Mouse (Mus musculus) megakaryocyte progenitor cell, adult 5-6 weeks (primary cell): ENCODE measurements around the gene Fcho1. TPM values are rescaled to one million over a fixed set of nuclear protein-coding genes. Genes with fewer than 3 reads are reported as not detected.
A peak's percentile ranks its signal among the peaks of the same experiment; 100 is the strongest.
"Not testable (repeated sequence)": the region's sequence is repeated elsewhere in the genome, so short reads cannot be mapped to it uniquely, and the experiment has no call there.

Experiments used
- ATAC-seq: replicated peaks from 2 replicates; pipeline ENCODE4 v1.8.0; 2016; ENCODE audit warnings: mild to moderate bottlenecking, moderate TSS enrichment, inconsistent platforms; ENCODE audit not compliant: poor library complexity
- total RNA-seq, 2 experiments: library from RNA; stranded (forward) in 1 of 2; stranded (reverse) in 1 of 2; fragments of 157-497, 149-512 nt in 1 of 2; fragments of 200-1000 nt in 1 of 2; gene quantifications; 2 replicates each; pipeline versions ENCODE4 v1.2.3 to v1.2.4; 2015 to 2017

Gene Fcho1
- total RNA-seq, 2 experiments from 2014 or later, result 49.8 to 91.1 TPM

- ATAC-seq, result peak; percentile 70
Measured at GRCm38 (mm10) chr8:71719218-71719617, 6.3 kb downstream of the Fcho1 start.

- no peak for ATAC-seq
Measured at GRCm38 (mm10) chr8:71718252-71718651, 7.3 kb downstream of the Fcho1 start.

- no peak for ATAC-seq
Measured at GRCm38 (mm10) chr8:71717096-71717495, 8.4 kb downstream of the Fcho1 start.

- no peak for ATAC-seq
Measured at GRCm38 (mm10) chr8:71716561-71717053, 8.9 kb downstream of the Fcho1 start.

- ATAC-seq, result no peak
Measured at GRCm38 (mm10) chr8:71715531-71715930, 10.0 kb downstream of the Fcho1 start.

GRCm38 (mm10) chr8:71711574-71711973 lies 13.9 kb downstream of the Fcho1 start:
- no peak for ATAC-seq

- ATAC-seq, result peak; percentile 83
Measured at GRCm38 (mm10) chr8:71709800-71710446, 15.6 kb downstream of the Fcho1 start.

- ATAC-seq, result no peak
Measured at GRCm38 (mm10) chr8:71709134-71709799, 16.2 kb downstream of the Fcho1 start.

- peak; percentile 66 for ATAC-seq
Measured at GRCm38 (mm10) chr8:71707874-71708273, 17.6 kb downstream of the Fcho1 start.

GRCm38 (mm10) chr8:71703400-71703799 lies 22.1 kb downstream of the Fcho1 start:
- ATAC-seq, result not testable (repeated sequence)

- ATAC-seq, result peak; percentile 82
Measured at GRCm38 (mm10) chr8:71702923-71703322, 22.6 kb downstream of the Fcho1 start.

GRCm38 (mm10) chr8:71702087-71702432 lies 23.5 kb downstream of the Fcho1 start:
- peak; percentile 65 for ATAC-seq

GRCm38 (mm10) chr8:71701414-71702086 lies 24.0 kb downstream of the Fcho1 start, which contains the start of gene B3gnt3:
Gene B3gnt3 (minus strand): TSS chr8:71701789.
- ATAC-seq, result no peak

- ATAC-seq, result peak; percentile 16; the same call in 1 of the 2 replicates
Measured at GRCm38 (mm10) chr8:71700493-71701269, 24.8 kb downstream of the Fcho1 start.

GRCm38 (mm10) chr8:71695456-71695855 lies 30.1 kb downstream of the Fcho1 start:
- ATAC-seq, result not testable (repeated sequence)

- ATAC-seq, result peak; percentile 47; the same call in 1 of the 2 replicates
Measured at GRCm38 (mm10) chr8:71693166-71694041, 32.1 kb downstream of the Fcho1 start.

GRCm38 (mm10) chr8:71692509-71692908 lies 33.0 kb downstream of the Fcho1 start:
- peak; percentile 51 for ATAC-seq

GRCm38 (mm10) chr8:71689028-71689427 lies 36.5 kb downstream of the Fcho1 start, which contains the start of gene Insl3:
Gene Insl3 (plus strand): TSS chr8:71689214.
- ATAC-seq, result no peak

- no peak for ATAC-seq
Measured at GRCm38 (mm10) chr8:71687616-71688015, 37.9 kb downstream of the Fcho1 start.
